Mouse (Mus musculus): ENCODE results near the gene Mindy4.
A peak's percentile ranks its signal among the peaks of the same experiment; 100 is the strongest.

Gene Mindy4

DNA sequence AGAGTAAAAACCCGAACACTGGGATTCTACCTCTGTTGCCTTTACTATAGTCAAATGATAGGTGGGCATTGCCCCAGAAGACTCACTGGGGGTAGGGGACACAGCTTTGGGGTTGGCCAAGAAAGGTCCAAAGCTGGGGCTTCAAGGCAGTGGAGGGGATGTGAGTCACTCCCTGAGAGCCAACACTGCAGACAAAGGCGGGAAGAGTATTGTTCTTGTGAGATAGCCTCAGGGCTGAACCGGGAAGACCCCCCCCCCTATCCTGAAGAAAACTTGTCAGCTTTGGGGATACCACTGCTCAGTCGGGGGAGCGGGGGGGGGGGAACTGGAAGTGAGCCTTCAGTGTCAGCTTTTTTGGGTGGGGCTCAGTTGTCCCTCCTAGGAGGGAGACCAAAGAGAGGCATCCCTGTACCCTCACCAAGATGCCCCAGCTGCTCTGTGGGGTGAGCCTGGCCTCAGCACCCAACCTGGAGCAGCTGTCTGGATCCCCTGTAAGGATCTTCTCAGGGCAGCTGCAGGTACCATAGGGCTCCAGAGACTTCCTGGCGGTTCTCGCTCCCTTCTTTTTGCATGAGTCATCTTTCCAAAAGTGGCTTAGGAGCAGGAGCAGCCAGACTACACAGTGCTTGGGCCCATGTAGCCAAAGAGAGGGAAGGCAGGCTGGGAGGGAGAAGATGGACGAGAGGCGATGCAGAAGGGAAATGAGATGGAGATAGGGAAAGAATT, 141.3 kb downstream of the Mindy4 start:
- peak; percentile 20 for DNase-seq

DNA sequence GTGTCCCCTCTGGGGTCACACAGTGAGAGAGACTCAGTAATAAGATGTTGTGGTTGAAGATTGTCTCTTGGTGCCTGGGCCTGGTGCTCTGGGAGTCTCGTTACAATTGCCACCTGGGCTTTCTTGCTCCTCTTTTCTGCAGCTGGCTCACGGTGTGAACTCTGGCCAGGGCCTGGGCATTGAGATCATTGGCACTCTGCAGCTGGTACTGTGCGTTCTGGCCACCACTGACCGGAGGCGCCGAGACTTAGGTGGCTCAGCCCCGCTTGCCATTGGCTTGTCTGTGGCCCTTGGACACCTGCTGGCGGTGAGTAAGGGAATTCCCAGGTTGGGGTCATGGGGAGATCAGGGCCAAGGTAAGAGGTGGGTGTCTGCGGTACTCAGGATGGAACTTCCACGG, 142.1 kb downstream of the Mindy4 start:
- DNase-seq: no peak

DNA sequence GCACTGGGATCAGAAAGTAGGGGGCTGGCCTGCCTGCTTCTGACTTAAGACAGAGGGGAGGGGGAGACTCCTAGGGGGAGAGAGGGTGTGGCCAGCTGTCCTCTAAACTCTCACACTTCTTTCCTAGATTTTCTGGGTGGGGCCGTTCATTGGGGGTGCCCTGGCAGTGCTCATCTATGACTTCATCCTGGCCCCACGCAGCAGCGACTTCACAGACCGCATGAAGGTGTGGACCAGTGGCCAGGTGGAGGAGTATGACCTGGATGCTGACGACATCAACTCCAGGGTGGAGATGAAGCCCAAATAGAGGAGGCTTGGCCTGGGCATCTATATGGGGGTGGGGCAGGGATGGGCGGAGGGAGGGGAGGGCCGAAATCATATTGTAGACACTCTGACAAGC, 143.3 kb downstream of the Mindy4 start:
- DNase-seq: no peak

DNA sequence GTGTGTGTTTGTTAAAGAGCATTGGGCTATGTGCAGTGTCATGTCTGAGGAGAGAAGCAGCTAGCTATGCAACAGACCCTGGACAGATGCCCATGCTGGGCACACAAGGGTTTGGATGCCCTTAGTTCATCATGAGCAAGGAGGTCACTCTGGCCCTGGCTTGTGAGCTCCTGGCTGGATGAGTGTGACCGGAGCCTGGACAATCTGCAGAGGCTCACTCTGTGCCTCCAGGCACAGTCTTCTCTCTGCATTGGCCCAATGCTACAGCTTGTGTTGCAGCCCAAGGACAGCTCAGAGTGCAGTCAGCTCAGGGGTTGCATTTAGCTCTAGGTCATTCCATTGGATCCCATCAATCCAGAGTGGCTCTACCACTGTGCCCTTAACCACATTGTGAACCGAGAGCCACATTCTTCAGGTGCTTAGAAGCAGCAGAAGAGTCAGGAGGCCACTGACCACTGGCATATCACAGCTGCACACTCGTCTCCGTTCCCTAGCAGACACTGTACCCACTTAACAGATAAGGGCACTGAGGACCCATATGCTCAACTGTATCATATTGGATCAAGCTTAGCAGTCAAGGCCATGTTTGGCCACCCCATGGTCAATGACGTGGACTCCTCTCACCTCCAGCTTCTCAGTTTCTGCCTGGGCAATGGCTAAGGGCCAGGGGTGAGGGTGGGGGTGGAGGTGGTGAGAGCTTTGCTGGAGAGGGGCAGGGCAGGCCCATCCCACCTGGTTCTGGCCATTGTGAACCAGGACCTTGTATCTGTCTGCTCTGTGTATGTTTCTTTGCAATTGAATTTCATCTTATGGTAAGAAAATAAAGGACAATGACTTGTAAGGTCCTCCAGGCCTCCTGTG, 144.8 kb downstream of the Mindy4 start:
- DNase-seq: no peak

DNA sequence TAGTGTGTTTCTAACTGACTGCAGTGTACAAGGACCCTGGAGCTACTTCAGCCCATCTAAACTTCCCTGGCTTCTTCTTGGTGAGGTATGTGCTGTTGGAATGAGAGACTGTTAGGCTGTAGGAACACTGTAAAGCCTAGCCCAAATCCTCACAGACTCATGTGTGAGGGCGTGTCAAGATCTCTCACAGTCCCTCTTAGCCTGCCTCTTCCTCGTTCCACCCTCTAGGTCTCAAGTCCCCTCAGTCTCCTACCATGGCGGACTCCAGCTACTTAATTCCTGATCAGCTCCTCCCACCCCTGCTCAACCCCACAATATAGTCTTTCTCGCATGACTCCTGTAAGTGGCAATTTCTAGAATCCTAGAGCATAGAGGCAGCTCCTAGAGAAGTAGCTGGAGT, 146.0 kb downstream of the Mindy4 start:
- DNase-seq: no peak

DNA sequence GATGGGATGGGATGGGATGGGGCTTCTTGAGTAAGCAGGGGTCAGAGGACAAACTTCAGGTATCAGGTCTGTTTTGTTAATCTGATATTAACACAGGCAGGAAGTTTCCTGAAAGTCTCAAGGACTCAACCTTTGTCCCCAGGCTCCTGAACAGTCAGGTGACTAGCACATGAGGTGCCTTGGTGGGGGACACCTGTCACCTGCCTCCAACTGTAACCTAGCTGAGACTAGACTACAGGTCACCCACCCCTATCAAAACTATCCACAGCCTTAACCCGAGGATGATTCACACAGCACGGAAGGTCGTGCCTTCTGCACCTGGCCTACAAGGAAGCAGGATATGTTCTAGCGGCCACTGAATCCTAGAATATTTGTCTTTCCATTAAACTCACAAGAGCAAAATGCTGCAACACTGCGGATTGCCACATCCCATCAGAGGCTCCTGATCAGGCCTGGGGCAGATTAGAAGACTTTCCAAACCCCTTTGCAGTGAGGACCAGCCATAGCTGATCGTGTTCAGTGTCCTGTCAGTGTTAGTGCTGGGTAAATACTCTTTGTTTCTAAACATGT, 147.3 kb downstream of the Mindy4 start:
- no peak for DNase-seq

DNA sequence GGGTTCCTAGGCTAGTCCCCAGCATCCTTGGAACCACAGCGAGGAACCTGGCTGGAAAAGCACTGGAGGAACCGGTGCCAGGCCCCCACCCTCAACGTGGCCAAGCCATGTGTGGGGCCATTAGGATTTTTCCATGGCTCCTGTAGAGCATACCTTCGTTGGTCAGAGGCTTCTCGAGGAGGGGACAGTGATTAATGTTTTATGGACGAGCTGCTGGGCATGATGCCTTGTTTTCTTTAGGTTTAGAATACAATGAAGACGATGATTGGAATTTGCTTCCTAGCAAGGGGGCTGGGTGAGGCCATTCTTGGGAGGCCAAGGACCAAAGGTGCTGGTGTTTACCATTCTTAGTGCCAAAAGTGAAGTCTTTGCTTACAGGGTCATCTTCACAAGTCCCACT, 148.5 kb downstream of the Mindy4 start:
- DNase-seq: no peak

DNA sequence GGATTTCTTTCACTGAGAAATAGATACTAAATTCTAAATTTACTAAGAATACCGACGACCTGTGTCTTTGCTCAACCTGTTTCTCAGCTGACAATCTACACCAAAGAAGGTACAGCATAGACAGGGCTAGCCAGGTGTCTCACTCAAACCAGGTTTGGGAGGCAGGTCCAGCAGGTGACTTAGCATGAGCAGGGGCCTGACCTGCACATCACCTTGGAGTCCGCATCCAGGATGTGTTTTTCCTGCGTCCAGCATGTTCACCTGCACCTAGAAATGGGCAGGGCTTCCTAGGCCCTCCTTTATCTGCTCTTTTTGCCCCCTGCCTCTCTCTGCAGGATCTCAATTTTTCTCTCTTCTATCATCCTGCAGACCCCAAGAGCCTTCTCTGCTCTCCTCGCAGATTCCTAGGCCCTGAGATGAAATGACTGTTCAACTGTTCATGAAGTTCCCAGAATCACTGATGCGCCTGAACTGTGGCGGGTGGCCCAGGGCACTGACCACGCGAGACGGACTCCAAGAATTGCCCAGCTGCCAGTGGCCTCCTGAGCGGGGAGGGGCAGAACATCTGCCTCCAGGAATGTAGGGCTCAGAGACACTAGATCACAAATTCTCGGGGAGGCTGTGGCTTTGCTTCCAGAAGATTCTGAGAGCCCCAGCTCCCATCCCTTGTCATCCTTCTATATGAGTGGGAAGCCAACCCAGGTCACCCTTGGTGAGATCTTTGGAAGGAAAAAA, 150.7 kb downstream of the Mindy4 start:
- no peak for DNase-seq

DNA sequence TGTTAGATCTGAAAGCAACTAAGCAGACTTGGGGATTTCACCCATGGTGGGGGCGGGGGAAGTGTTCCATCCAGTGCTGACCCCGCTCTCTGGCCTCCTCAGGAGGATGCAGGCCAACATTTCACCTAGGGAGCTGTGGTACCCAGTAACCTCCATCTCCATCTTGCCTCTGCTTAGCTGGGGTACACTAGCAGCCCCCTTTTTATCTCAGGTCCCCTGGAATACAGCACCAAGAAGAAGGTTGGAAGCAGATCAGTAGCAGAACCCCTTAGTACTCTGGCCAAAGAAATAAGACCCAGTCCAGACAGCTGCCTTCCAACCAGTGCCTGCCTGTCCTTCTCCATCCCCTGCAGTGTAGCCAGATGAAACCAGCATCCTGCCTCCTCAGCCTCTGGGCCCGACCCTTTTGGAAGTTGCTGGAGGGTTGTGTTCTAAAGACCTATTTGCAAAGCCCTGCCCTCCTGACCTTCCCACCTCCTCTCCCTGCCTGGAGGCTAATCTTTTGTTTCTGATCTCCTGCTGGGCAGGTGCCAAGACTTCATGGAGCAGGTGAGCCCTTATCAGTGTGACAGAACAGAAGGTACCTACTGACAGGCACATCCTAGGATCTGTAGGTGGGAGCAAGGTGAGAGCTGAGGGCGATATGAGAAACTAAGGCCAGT, 151.4 kb downstream of the Mindy4 start:
- no peak for DNase-seq

DNA sequence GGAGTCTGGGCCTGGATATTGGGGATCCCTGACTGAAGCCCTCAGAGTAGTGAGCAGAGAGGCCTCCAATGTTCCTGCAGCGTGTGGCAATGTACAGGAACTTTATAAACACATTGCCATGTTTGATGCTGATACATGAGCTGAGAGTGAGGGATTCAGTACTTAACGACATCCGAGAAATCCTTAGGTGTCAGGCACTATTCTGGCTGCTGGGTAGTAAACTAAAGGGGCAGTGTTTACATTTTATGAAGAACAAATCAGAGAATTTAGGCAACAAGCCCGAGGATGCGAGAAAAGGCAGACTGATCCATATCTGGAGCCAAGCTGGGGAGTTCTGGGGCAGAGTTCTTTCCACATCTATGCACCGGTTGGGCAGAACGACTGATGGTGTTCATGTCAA, 152.4 kb downstream of the Mindy4 start:
- DNase-seq: no peak

DNA sequence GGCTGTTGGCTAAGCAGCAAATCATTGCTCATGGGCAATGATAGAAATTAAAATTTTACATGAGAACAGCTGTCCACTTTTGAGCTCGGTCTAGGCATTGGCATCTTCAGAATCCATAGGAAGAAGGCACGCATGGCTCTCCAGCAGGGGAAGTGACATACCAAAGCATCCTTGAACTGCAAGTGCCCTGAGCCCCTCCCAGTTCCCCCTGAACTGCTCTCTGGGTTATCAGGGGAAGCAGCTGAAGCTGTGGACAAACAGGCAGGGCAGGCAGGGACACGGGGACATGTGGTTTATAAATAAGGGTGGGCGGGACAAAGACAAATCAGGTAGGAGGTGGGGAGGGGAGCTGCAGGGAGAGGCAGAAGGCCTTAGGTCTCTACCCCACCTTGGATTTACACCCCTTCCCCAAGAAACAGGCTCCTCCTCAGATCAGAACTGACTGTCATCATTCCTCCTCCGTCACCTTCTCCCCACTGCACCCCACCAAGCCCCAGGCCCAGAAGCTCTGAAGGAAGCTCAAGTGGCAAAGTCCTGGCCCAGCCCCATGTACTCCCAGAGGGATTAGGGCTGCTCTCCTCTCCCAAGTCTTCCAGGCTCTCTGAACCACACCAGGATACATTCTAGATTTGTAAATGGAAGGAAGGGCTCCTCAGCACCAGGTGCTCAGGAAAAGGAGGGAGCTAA, 153.0 kb downstream of the Mindy4 start:
- DNase-seq: no peak

DNA sequence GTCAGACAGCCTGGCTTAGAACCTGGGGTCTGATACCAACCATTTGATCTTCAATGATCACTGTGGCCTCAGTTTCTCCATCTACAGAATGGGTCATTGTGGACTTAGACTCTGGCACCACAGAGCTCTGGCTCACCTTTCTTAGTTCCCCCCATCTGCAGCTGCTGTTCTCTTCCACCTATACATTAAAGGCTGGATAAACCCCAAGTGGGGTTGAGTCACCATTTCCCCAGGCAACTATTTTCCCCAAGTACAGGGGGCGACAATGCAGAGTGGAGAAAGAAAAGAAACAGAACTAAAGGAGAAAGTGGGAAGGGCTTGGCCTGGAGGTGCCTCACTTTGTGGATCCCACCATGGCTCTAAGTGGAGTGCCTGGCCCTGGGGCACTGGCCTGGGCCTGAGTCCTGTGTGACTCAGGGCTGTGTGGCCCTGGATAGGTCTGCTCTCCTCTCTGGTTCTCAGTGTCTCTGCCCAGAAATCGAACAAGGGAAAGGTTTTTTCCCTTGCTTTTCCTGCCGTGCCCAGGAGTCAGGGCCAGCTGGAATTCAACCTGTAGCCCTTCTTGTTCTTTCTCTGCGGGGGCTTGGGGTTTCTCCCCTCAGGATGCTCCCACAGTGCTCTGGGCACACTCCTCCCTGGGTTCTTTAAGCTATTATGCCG, 153.9 kb downstream of the Mindy4 start:
- DNase-seq: no peak

DNA sequence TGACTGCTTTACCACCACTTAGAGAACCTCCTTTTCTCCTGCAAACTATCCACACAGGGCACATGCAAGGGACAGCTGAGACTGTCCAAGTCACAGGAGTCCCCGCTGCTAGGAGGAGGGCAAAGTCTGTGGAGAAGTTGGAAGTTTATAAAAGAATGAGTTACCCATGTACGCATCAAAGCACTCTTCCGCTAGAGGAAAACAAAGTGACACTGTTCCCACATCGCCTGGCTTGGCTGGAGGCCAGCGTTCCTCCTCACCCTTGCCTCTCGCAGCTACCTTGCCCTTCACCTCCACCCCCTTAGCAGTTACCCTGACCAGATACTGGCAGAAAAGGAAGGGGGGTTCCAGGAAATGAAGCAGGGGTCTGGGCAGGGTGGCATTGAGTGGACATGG, 154.5 kb downstream of the Mindy4 start:
- no peak for DNase-seq

DNA sequence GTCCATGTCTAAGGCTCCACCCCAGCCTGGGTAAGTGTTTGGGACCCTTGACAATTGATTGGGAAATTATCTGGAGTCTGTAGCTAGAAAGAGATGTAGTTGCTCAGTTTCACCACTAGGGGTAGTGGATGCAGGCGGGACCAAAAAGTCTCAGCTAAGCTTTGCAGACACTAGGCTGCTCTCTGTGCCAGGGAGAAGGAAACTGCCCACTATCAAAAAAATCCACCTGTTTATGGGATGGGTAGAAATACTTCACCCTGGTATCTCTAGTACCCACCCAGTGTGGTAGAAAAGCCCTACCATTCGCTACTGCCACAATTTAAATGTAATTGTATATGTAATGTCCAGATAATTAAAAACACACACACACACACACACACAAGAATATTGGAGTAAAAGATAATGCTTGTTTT, 155.6 kb downstream of the Mindy4 start:
- DNase-seq: no peak

DNA sequence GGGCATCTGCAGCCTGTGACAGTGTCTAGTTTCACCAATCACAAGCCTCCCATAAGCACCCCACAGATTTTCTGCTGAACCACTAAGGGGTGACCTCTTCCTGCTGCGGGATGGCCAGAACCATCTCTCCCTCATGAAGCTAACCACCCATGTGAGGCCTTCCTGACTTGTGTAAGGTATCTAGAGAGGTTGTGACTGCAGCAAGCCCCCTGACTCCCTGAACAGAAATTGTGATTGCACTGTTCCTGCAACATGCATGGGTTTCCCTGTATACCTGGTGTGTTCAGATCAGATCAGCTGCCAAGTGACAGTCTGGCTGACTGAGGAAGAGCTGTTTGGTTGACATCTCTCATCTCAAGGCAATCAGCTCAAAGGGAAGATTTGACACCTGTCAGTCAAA, 159.5 kb downstream of the Mindy4 start:
- no peak for DNase-seq

DNA sequence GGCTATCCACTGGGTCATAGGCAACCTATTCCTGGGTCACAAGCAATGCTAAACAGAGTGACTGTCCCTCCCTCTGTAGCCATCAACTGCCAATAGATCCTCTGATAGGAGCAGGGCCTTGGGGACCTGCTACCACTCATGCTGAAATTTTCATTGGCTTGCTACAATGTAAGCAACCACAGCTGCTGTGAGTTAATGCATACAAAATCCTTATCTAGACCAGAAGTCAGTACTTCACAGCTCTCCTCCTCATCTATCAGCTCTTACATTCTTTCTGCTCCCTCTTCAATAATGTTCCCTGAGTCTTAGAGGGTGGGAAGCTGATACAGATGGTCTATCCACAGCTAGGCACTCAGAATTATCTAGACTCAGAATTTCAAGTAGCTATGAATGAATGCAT, 163.9 kb downstream of the Mindy4 start:
- no peak for DNase-seq

All from right cerebral cortex, adult 18-20 months (tissue).